Comparison of ENCODE assay signal across 1 mouse cellular context in the genomic region with DNA sequence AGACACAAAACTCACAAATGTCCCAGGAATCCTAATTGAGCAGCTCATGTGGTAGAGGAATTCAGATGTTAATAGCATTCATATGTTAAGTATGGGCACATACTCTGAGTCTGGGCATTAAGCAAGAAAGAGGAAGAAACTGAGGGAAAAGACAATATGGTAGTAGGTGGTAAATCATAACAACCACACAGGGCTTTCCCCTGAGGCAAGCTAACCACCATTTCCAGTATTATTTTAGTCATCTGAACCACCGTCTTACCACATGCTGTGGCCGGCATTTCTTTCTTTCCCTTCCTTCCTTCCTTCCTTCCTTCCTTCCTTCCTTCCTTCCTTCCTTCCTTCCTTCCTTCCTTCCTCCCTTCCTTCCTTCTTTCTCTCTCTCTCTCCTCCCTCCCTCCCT.
TF ChIP-seq lines count a peak whose summit lies in the region.

No protein-coding gene starts in this region.

TF ChIP-seq in CH12.LX, 34 proteins besides CTCF, POLR2A, EP300 and RAD21 (continued from another document):
- TF ChIP-seq BHLHE40 (IDR thresholded peaks at IDR 0.05; ENCODE audit: low read depth, low read length) (peak; percentile 45), TCF12 (IDR thresholded peaks at IDR 0.05; ENCODE audit: low read depth, low read length) (no peak), ZMIZ1 (IDR thresholded peaks at IDR 0.05; ENCODE audit: low read depth, low read length) (no peak), IRF4 (IDR thresholded peaks at IDR 0.05; ENCODE audit: low read depth, low read length) (peak; percentile 81), HCFC1 (IDR thresholded peaks at IDR 0.05; ENCODE audit: low read depth, low read length) (no peak), JUN (IDR thresholded peaks at IDR 0.05; ENCODE audit: insufficient read depth, low read depth, low read length) (no peak), ELF1 (IDR thresholded peaks at IDR 0.05; ENCODE audit: low read depth, low read length) (no peak), POLR2AphosphoS2 (IDR thresholded peaks at IDR 0.05; ENCODE audit: low read depth, low read length) (no peak), E2F4 (IDR thresholded peaks at IDR 0.05; ENCODE audit: insufficient replicate concordance, low read depth, low read length) (no peak), ZKSCAN1 (IDR thresholded peaks at IDR 0.05; ENCODE audit: borderline replicate concordance, low read depth, low read length) (no peak), NELFE (IDR thresholded peaks at IDR 0.05; ENCODE audit: low read depth, low read length) (no peak), MEF2A (IDR thresholded peaks at IDR 0.05; ENCODE audit: borderline replicate concordance, low read depth, low read length) (peak; percentile 22; the same call in 1 of the 2 replicates), ZC3H11A (IDR thresholded peaks at IDR 0.05; ENCODE audit: low read depth, low read length) (no peak)
